Mouse (Mus musculus) layer of hippocampus, adult 9-11 months (tissue): ENCODE results near the gene Runx1.

ENCODE experiments used
- DNase-seq: peaks from one replicate; pipeline ENCODE4 v3.0.0; 2022

The Runx1 gene

DNA sequence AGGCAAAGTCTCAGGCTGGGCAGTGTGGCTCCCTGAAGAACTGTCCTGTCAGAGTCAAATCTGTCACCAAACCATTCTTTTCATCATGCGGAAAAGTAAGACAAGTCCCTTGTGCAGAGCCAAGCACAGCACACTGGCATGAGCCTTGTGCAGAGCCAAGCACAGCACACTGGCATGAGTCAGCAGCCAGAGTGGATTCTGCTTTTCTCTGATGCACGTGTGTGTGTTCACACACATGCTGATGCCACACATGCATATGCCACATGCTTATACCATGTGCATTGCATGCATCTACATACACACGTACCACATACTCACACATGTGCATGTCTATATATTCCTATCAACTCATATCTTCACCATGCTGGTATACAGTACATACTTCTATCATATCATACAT, 174.7 kb downstream of the Runx1 start:
- no peak for DNase-seq

DNA sequence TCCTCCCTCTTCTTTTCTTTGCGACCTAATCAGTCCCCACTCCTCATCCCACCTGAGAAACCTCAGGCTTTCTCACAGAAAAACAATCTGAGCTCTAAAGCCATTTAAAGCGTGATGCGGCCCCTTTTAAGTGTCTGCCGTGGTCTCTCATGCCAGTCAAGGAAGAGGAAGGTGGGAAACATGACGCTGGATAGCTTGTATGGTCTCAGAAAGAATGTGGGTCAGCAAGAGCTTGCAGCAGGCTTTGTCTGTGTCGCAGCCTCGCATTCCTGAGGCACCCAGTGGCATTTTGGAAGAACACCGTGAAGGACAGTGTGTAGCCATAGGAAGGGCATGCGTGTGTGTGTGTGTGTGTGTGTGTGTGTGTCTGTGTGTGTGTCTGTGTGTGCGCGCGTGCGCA, 179.8 kb downstream of the Runx1 start:
- no peak for DNase-seq

DNA sequence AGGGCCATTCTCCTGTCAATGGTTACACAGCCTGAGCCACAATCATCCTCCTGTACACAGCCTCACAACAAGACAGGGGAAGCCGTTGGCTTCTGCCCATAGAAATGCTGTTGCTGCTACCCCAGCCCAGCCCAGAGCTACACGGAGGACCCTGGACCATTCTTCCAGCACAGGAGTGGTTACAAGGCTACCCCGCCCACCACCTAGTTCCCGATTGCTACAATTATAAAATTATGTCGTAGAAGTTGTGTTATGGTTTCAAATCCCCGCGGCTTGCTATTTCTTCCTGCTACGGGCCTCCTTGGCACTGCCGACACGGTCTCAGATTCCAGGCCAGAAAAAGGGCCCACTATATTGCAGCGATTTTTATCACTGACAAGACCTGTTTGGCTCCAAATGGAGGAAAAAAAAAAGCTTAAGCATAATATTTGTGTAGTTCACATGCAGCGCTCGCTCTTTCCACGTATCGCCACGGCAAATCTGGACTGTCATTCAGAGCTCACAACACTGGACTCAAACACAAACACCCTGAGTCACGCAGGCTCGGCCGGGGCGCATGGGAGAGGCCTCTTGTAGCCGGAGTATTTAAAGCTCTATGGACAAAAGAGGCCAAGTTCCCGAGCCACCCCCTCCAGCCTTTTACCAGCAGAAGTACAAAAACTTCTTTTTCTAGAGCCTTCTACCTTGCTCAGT, 180.4 kb downstream of the Runx1 start:
- no peak for DNase-seq

DNA sequence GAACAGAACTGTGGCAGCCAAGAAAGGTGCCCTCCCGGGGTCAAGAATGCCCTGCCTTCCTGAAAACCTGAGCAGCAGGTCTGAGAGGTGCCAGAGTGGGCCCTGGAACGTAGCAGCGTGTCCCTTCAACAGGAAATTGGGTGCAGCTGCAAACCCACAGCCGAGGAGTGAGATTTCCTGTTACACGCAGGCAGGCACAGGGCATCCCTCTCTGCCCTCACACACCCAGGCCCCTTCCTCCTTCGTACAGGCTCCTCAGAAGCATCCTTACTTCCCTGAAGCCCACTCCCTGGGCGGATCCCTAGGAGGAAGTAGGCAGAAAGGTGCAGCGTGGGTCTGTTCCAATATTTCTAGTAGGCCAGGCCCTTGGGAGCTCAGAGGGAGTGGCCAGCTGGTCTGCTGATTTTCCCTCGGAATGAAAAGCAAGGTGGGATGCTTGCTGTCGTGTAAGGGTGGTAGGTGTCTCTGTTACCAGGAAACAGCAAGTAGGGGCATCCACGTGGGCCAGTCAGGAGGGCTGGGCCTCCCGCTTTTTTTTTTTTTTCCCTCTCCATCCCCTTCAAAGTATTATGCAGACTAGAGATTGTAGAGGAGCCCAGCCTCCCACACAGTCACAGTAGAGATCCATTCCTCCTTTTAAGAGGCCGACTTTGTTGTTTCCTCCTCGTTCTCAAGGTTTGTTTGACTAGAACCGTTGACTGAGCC, 181.1 kb downstream of the Runx1 start:
- DNase-seq = no peak

DNA sequence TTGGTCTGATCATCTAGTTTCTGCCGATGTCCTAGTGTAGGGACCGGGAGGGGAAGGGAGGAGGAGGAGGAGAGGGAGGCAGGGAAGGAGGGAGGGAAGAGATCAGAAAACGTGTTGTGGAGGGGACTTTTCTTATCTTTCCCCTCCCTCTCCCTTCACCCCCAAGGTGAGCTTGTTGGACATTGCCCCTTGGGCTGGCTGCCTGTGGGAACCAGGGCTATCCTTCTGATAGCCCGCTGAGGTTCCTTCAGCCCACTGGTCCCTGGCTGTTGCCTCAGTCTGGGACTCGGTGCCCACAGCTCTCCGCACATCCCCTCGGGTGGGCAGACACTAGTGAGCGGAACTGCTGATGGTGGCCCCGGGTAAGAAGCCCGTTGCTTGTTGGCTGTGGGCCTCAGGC, 181.6 kb downstream of the Runx1 start:
- DNase-seq = no peak

GRCm38 (mm10) chr16:92642283-92642682, 183.7 kb downstream of the Runx1 start:
- no peak for DNase-seq

DNA sequence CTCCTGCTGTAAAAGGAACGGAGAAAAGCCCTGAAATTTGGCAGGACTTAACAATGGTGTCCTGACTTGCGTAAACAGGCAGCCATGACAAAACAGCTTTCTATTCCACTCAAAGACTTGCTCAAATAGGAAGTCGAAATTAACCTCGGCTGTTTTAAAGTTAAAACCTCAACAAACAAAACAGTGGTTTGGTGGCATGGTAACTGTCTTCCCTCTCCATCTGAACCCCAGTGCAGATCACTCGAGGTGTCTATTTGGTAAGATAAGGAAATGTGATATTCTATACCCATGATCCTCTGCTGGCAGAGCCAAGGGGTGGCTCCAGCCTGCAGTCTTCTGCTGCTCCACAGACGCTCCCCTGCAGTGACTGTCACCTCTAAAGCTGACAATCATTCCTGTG, 184.9 kb downstream of the Runx1 start:
- DNase-seq = no peak

GRCm38 (mm10) chr16:92639093-92639492, 186.9 kb downstream of the Runx1 start:
- DNase-seq = no peak

DNA sequence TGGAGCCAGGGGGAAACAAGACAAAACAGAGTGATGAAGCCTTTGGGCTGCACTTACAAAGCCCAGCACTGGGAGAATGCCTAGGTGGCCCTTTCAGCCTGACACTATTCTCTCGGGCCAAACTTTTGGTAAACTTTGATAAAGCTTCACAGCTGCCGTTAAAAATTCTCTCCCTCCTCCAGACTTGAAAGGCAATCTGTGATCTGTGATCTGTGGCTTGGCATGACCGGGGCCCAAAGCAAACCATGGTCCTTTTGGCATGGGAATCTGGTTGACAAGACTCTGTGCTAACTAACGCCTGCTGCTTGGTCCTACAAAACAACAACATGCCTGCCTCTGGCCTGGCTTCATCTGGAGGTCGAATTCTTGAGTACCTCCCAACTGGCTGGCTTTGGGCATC, 188.9 kb downstream of the Runx1 start:
- DNase-seq = no peak

- no peak for DNase-seq
Measured at GRCm38 (mm10) chr16:92632115-92632763, 193.7 kb downstream of the Runx1 start.

DNA sequence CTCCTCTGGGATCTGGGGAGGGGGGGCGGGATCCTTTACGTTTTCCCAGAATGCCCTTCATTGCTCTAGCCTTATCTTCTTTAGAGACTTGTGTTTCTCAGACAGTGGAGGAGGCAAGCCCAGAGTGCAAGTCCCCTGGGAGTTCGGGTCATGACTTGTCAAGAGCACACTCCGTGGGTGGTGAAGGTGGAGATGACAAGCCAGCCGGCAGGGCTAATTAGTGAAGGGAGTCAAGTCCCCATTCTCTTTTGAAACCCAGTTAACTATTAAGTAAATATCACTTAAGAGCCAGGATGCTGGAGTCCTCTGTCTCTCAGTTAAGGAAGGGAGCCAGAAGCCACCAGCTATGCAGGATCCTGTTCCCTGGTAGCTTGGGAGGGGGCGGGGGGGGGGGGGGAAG, 194.3 kb downstream of the Runx1 start:
- DNase-seq = no peak

DNA sequence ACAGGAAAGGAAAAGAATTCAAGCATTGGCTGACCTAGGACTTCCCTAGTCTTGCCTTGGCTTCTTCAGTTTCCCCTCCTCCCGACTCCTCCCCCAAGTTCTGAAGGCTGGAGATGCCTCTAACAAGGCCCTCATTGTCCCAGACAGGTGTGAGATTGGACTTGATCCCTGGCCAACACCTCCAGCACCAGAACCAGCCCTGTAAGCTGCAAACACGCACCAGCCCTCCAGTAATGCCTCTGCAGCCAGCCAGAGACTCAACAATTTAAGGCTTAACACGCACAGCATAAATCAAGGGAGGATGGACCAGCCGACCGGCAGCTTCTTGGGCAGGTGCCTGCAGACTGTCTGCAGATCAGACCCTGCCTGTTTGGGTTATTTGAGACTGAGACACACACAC, 195.0 kb downstream of the Runx1 start:
- no peak for DNase-seq

- DNase-seq = no peak
Measured at GRCm38 (mm10) chr16:92629829-92630228, 196.1 kb downstream of the Runx1 start.

DNA sequence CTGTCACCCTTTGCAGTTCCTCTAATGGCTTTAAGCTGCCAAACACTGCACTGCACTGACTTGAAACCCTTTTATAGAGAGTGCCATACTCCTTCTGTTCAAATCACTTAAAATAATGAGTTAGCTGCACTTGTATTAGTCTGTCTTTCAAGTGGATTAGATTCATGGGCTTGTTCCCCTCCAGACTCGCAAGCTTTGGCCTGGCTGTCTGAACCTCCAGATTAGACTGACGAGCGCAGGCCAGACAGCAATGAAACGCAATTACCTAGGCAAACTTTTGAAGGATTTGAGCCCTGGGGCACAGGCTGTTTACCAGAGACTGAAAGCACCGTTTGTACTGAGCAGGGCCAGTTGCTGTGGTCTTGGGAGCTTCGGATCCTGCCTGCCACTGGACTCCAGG, 198.7 kb downstream of the Runx1 start:
- no peak for DNase-seq

DNA sequence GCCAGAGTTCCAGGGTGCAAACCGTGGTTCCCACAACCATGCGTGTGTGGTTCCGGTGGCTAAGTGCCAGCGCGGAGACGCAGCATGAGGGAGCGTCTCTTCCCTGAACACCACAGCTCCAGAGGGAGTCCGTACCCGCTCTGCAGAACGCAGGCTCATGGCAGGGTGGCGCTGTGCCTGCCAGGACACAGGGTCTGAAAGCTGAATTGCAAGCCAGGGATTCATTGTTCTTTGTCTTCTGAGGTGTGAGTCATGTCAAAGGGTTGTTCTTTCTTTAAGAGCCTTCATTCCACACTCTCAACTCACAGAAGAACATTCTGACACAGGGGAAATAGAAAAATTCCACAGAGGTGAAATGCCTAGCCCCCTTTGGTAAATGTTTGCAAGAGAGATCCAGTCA, 202.0 kb downstream of the Runx1 start:
- DNase-seq = no peak

DNA sequence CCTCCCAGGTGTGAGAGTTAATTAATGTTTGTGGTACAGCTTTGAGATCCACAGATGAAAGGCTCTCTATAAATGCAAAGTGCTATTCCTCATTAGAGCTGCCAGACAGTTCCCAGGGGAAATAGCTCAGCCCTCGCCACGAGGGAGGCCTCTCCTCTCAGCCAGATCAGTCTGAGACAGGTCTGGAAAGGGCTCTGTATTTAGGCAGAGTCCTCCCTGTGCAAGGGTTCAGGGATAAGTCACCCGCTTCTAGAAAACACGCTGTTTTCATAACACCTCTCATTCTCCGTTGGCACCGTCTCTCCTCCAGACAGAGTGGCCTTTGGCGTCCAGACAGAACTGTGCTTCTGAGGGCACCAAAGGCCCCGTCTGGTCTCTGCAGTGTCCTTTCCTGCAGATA, 204.1 kb downstream of the Runx1 start:
- DNase-seq = no peak

DNA sequence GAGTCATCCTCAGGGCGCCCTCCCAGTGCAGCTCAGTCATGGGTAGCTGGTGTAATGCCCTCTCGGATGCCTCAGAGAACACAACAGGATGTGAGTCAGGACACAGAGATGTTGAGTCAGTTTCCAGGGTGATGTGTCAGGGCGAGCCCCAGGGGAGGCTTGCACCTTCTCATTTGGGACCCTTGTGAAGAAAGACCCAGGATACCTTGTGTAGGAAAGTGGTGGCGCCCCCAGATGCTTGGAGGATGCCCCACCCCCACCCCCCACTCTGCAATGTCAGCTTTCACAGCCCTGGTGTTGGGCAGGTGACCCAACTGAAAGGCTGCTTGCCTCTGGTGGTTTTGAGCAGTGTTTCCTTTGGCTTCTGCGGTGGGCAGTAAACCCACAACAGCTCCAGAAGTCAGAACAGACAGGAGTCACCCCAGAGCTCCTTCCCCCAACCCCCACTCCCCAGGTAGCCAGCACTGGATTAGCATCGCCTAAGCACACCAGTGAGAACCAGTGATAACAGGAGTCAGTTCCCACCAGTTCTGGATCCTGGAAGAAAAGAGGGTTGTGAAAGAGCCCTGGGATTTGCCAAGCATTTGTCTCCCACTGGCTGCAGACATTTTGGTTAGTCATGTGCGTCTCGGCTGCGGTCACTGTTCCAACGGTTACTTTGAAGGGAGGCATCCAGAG, 205.0 kb downstream of the Runx1 start:
- no peak for DNase-seq

DNA sequence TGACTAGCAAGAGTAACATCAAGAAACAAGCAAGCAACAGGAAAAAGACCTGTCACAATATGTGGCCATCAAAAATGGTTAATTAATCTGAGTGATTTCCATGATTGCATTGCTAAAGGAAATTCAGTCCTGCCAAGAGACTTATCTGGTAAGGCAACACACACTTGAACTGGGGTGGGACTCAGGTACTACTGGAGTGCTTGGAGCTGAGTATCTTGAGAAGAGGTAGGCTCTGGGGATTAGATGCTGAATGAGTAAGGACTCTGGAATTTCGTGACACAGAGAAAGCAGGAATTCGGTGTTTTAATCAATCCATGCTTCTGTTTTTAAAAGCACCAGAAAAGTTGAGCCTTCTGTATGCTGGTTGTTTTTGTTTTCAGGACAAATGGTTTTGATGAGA, 209.1 kb downstream of the Runx1 start:
- no peak for DNase-seq

GRCm38 (mm10) chr16:92615234-92615799, 210.6 kb downstream of the Runx1 start:
- no peak for DNase-seq

DNA sequence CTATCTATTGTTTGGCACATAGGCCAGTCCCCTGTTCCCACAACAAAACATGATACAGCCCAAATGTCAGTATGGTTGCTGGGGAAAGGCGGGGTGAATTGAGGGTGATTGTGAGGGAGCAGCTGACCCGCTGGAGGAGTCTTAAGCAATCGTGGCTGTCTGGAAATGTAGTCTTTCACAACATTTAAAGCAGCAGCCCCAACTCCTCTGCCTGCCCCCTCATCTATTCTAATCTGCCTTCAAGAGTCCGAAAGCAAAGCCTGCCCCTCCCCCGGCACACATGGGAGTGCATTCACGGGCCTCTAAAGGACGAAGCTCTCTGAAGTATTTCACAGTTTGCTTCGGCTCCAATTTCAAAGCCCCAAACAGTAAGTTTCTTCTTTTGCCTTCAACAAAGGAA, 213.4 kb downstream of the Runx1 start:
- DNase-seq = peak; percentile 65

GRCm38 (mm10) chr16:92611641-92612149, 214.3 kb downstream of the Runx1 start:
- no peak for DNase-seq

- DNase-seq = no peak
Measured at GRCm38 (mm10) chr16:92610464-92610863, 215.5 kb downstream of the Runx1 start.

GRCm38 (mm10) chr16:92609717-92610077, 216.3 kb downstream of the Runx1 start:
- DNase-seq = no peak
